Mouse (Mus musculus) midbrain, embryonic 14.5 days (tissue): Measurements from ENCODE around the gene Vps13c. TPM values are rescaled to one million over a fixed set of nuclear protein-coding genes. Genes with fewer than 3 reads are reported as not detected.

Source experiments
- ATAC-seq: fragments of 200-750 bp; cut with Nextera tagmentation; 2 replicates; pipeline ENCODE4 v1.8.0; 2017; ENCODE audit warnings: moderate number of reproducible peaks, moderate library complexity; ENCODE audit not compliant: low FRiP score, low TSS enrichment
- DNase-seq: peaks from one replicate; pipeline ENCODE4 v3.0.0-alpha.2; 2015
- H3K27ac ChIP-seq: fragments of 300-500 bp; sonication (generic); replicated peaks from 2 replicates; pipeline ENCODE4 v1.5.1; 2014; ENCODE audit warnings: mild to moderate bottlenecking, low read depth, low read length, moderate library complexity
- H3K27me3 ChIP-seq: fragments of 300-500 bp; sonication (generic); 2 replicates; pipeline ENCODE4 v1.6.1; 2014; ENCODE audit warnings: low read length, control low read depth, mixed read lengths; ENCODE audit not compliant: control insufficient read depth, insufficient read depth
- H3K36me3 ChIP-seq: fragments of 300-500 bp; sonication (generic); 2 replicates; pipeline ENCODE4 v1.6.1; 2014; ENCODE audit warnings: low read length, control low read depth; ENCODE audit not compliant: control insufficient read depth, insufficient read depth
- H3K4me1 ChIP-seq: fragments of 300-500 bp; sonication (generic); 2 replicates; pipeline ENCODE4 v1.6.1; 2014; ENCODE audit warnings: mild to moderate bottlenecking, antibody characterized with exemption, low read length, control low read depth; ENCODE audit not compliant: control insufficient read depth, insufficient read depth
- H3K4me2 ChIP-seq: fragments of 300-500 bp; sonication (generic); 2 replicates; pipeline ENCODE4 v1.6.1; 2014; ENCODE audit warnings: mild to moderate bottlenecking, low read length, moderate library complexity
- H3K4me3 ChIP-seq: fragments of 300-500 bp; sonication (generic); replicated peaks from 2 replicates; pipeline ENCODE4 v1.5.1; 2014; ENCODE audit warnings: low read depth, low read length
- H3K9ac ChIP-seq: fragments of 300-500 bp; sonication (generic); replicated peaks from 2 replicates; pipeline ENCODE4 v1.6.1; 2014; ENCODE audit warnings: mild to moderate bottlenecking, low read length, moderate library complexity
- H3K9me3 ChIP-seq: fragments of 300-500 bp; sonication (generic); 2 replicates; pipeline ENCODE4 v1.6.1; 2016; ENCODE audit warnings: low read length, control low read depth, mixed read lengths; ENCODE audit not compliant: control insufficient read depth
- WGBS: fragments of 180-500 bp; shearing (Covaris S2); extraction: QIAGEN DNeasy Blood & Tissue Kit; methylation state at CpG from one replicate; pipeline ENCODE4 v1.1.7; 2014; 5-methylcytosine and 5-hydroxymethylcytosine counted together
- polyA plus RNA-seq: library from polyadenylated mRNA; unstranded; fragments of >200 nt; fragmentation: Nextera tagmentation; extraction: Ambion mirVana; gene quantifications from 2 replicates; pipeline ENCODE4 v1.2.1, GENCODE M21; 2014

Vps13c gene
- polyA plus RNA-seq, 1 experiment from 2014 or later: 17.1 TPM

GRCm38 (mm10) chr9:67807000-67807399, 33.2 kb upstream of the Vps13c start:
- no peak for ATAC-seq
- H3K9me3 ChIP-seq: no peaks in the 10 kb centered on the region
- DNase-seq: no peak
- H3K27me3 ChIP-seq: no peaks in the 10 kb centered on the region
- H3K4me1 ChIP-seq: 0 out of 2 replicates have a peak, but pooled peaks cover 4% of the 10 kb centered on the region
- no peak overlapping the region for H3K9ac ChIP-seq
- H3K4me2 ChIP-seq: no peak overlapping the region
- H3K4me3 ChIP-seq: no peak overlapping the region
- H3K36me3 ChIP-seq: no peaks in the 10 kb centered on the region
- H3K27ac ChIP-seq: no peak overlapping the region
- WGBS: 78% methylated on average over 5 of the region's 5 CpGs

GRCm38 (mm10) chr9:67810527-67810926, 29.7 kb upstream of the Vps13c start:
- no peak for DNase-seq
- no peak overlapping the region for H3K4me2 ChIP-seq
- H3K36me3 ChIP-seq: no peaks in the 10 kb centered on the region
- 0 out of 2 replicates have a peak, but pooled peaks cover 4% of the 10 kb centered on the region for H3K4me1 ChIP-seq
- H3K4me3 ChIP-seq: no peak overlapping the region
- H3K27ac ChIP-seq: no peak overlapping the region
- H3K9ac ChIP-seq: no peak overlapping the region
- H3K9me3 ChIP-seq: no peaks in the 10 kb centered on the region
- no peak for ATAC-seq
- WGBS: 64% methylated on average over 6 of the region's 6 CpGs
- H3K27me3 ChIP-seq: no peaks in the 10 kb centered on the region

- ATAC-seq: no peak
Observed at GRCm38 (mm10) chr9:67811116-67811515, 29.1 kb upstream of the Vps13c start.

GRCm38 (mm10) chr9:67813171-67813570, 27.0 kb upstream of the Vps13c start:
- H3K9me3 ChIP-seq: no peaks in the 10 kb centered on the region
- 0 out of 2 replicates have a peak, but pooled peaks cover 4% of the 10 kb centered on the region for H3K4me1 ChIP-seq
- DNase-seq (no peak), ATAC-seq (no peak)
- 77% methylated on average over 4 of the region's 4 CpGs for WGBS
- H3K4me2 ChIP-seq: no peak overlapping the region
- H3K9ac ChIP-seq: no peak overlapping the region
- H3K27ac ChIP-seq: no peak overlapping the region
- H3K27me3 ChIP-seq: no peaks in the 10 kb centered on the region
- H3K36me3 ChIP-seq: no peaks in the 10 kb centered on the region
- H3K4me3 ChIP-seq: no peak overlapping the region

More at GRCm38 (mm10) chr9:67811116-67811515, 29.1 kb upstream of the Vps13c start:
- no peak overlapping the region for H3K4me3 ChIP-seq
- 86% methylated on average over 3 of the region's 3 CpGs for WGBS
- no peak overlapping the region for H3K9ac ChIP-seq
- no peak overlapping the region for H3K4me2 ChIP-seq
- no peaks in the 10 kb centered on the region for H3K36me3 ChIP-seq
- no peak overlapping the region for H3K27ac ChIP-seq
- no peaks in the 10 kb centered on the region for H3K9me3 ChIP-seq
- H3K4me1 ChIP-seq: 0 out of 2 replicates have a peak, but pooled peaks cover 4% of the 10 kb centered on the region
- DNase-seq: no peak
- H3K27me3 ChIP-seq: no peaks in the 10 kb centered on the region

GRCm38 (mm10) chr9:67813665-67814337, 26.4 kb upstream of the Vps13c start:
- no peaks in the 10 kb centered on the region for H3K36me3 ChIP-seq
- H3K9ac ChIP-seq: no peak overlapping the region
- DNase-seq (no peak), ATAC-seq (no peak)
- no peaks in the 10 kb centered on the region for H3K9me3 ChIP-seq
- no peak overlapping the region for H3K4me3 ChIP-seq
- no peak overlapping the region for H3K4me2 ChIP-seq
- H3K4me1 ChIP-seq: 0 out of 2 replicates have a peak, but pooled peaks cover 4% of the 10 kb centered on the region
- H3K27me3 ChIP-seq: no peaks in the 10 kb centered on the region
- 16% methylated on average over 8 of the region's 8 CpGs for WGBS
- H3K27ac ChIP-seq: no peak overlapping the region

- WGBS: 66% methylated on average over 2 of the region's 2 CpGs
- Histone ChIP-seq H3K4me1 (no peaks in the 10 kb centered on the region), H3K36me3 (no peaks in the 10 kb centered on the region), H3K4me2 (no peak overlapping the region), H3K27ac (no peak overlapping the region), H3K9ac (no peak overlapping the region), H3K4me3 (no peak overlapping the region), H3K9me3 (no peaks in the 10 kb centered on the region), H3K27me3 (no peaks in the 10 kb centered on the region)
- DNase-seq (no peak), ATAC-seq (no peak)
Observed at GRCm38 (mm10) chr9:67816172-67816928, 23.8 kb upstream of the Vps13c start.

- Histone ChIP-seq H3K36me3 (no peaks in the 10 kb centered on the region), H3K27ac (no peak overlapping the region), H3K9me3 (no peaks in the 10 kb centered on the region), H3K4me2 (no peak overlapping the region), H3K27me3 (no peaks in the 10 kb centered on the region), H3K4me1 (no peaks in the 10 kb centered on the region), H3K4me3 (no peak overlapping the region), H3K9ac (no peak overlapping the region)
- DNase-seq: no peak
- ATAC-seq: no peak
- WGBS: 70% methylated on average over 10 of the region's 10 CpGs
Observed at GRCm38 (mm10) chr9:67817898-67818667, 22.1 kb upstream of the Vps13c start.

- Histone ChIP-seq H3K27me3 (no peaks in the 10 kb centered on the region), H3K4me3 (no peak overlapping the region), H3K9me3 (no peaks in the 10 kb centered on the region), H3K9ac (no peak overlapping the region), H3K4me1 (no peaks in the 10 kb centered on the region), H3K27ac (no peak overlapping the region), H3K4me2 (no peak overlapping the region), H3K36me3 (no peaks in the 10 kb centered on the region)
- ATAC-seq: no peak
- DNase-seq: no peak
- 85% methylated on average over 4 of the region's 4 CpGs for whole genome bisulfite sequencing
Observed at GRCm38 (mm10) chr9:67818668-67818950, 21.6 kb upstream of the Vps13c start.
